ENCODE assay signal across 9 mouse cellular contexts in the genomic region with DNA sequence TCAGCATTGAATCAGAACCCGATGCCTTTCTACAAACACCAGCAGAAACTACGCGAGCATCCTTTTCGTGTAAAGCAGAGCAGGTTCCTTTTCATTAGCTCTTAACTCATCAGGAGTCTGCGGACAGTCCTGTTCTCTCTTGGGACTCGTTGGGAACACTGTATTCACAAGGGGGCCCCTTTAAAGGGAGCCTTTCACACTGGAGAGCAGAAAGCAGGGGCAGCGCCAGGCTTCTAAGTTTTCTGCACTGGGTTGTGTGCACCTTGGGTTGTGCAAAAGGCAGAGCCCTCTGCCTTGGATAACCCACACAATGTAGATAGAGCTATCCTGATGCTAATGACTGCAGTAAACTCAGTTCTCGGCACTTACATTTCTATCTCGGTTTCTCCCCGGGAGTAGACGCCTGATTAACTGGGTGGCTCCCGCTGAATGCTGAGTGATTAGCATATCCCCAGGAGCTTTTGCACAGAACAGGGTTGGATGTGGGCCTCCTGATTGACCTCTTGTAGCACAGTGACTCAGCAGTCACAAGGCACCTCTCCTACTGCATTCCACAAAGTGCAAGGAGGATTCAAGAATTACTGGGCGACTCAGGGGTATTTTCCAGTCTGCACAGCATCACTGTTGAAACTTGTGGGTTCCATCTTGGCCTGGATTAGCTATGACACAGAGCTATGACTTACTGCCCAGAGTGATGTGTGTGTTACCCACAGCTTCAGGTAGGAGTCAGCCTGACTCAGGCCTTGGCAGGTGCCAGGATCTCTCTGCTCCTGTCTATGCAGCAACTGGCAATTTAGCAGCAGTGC.
A peak's percentile ranks its signal among the peaks of the same experiment; 100 is the strongest.
DNase-seq lines count a peak whose midpoint lies in the region; ATAC-seq and TF ChIP-seq lines count a peak whose summit lies in the region.
"Had no signal": no experiment of that assay in that cellular context is flagged by ENCODE, and none has a peak within 500 bp of the region (broad histone marks: within the 10 kb centered on the region; RNA-seq: fewer than 3 reads in every experiment).

No protein-coding gene starts in this region.

- no peak overlapping the region for H3K27ac ChIP-seq in forebrain, embryonic 12.5 days
- no peak overlapping the region for H3K27ac ChIP-seq in hindbrain, embryonic 15.5 days (replicated peaks)
- peak overlapping the region; percentile 67 for H3K27ac ChIP-seq in midbrain, embryonic 10.5 days (replicated peaks)

- H3K4me1 ChIP-seq in lung, adult 2 months (ENCODE audit: control insufficient read depth, insufficient read depth, low read length) = no peaks in the 10 kb centered on the region
- peaks cover 11% of the 10 kb centered on the region for H3K4me1 ChIP-seq in forebrain, embryonic 12.5 days
- 0 out of 2 replicates have a peak, but pooled peaks cover 5% of the 10 kb centered on the region for H3K4me1 ChIP-seq in hindbrain, embryonic 15.5 days (replicated peaks)
- peaks cover 12% of the 10 kb centered on the region for H3K4me1 ChIP-seq in midbrain, embryonic 10.5 days

- 28% methylated on average over 13 of the region's 13 CpGs for WGBS in lung, adult 2 months
- 4% methylated on average over 13 of the region's 13 CpGs for WGBS in forebrain, embryonic 12.5 days
- 7% methylated on average over 13 of the region's 13 CpGs for WGBS in hindbrain, embryonic 15.5 days
- 8% methylated on average over 13 of the region's 13 CpGs for WGBS in midbrain, embryonic 10.5 days

- no peak overlapping the region for H3K4me3 ChIP-seq in lung, adult 2 months (replicated peaks; ENCODE audit: extremely low read depth, low read depth, low read length)
- no peak overlapping the region; the same call in 1 of the 2 replicates for H3K4me3 ChIP-seq in forebrain, embryonic 12.5 days (replicated peaks)
- H3K4me3 ChIP-seq in hindbrain, embryonic 15.5 days = no peak overlapping the region
- peak overlapping the region; percentile 26; the same call in 1 of the 2 replicates for H3K4me3 ChIP-seq in midbrain, embryonic 10.5 days

- ATAC-seq in forebrain, embryonic 12.5 days (ENCODE audit: low FRiP score) = peak; percentile 76; the same call in 1 of the 2 replicates
- ATAC-seq in hindbrain, embryonic 15.5 days (ENCODE audit: low FRiP score, low read depth) = peak; percentile 73; the same call in 1 of the 2 replicates
- ATAC-seq in inflammation-experienced regulatory T-cells, adult 6 months = no peak

- no peaks in the 10 kb centered on the region for H3K36me3 ChIP-seq in forebrain, embryonic 12.5 days (replicated peaks)
- H3K36me3 ChIP-seq in hindbrain, embryonic 15.5 days = no peaks in the 10 kb centered on the region
- H3K36me3 ChIP-seq in midbrain, embryonic 10.5 days = no peaks in the 10 kb centered on the region

- TF ChIP-seq CTCF in lung, adult 2 months (IDR thresholded peaks at IDR 0.05; ENCODE audit: insufficient read depth, low read length) = no peak

- no peaks in the 10 kb centered on the region for H3K27me3 ChIP-seq in forebrain, embryonic 12.5 days
- no peaks in the 10 kb centered on the region for H3K27me3 ChIP-seq in hindbrain, embryonic 15.5 days
- no peaks in the 10 kb centered on the region for H3K27me3 ChIP-seq in midbrain, embryonic 10.5 days (ENCODE audit: low read depth, poor library complexity, severe bottlenecking)

- DNase-seq in lung, postnatal 25 days (ENCODE audit: low spot score) = peak; percentile 4
- DNase-seq in lung, adult 2 months = no peak
- DNase-seq in midbrain, embryonic 10.5 days (ENCODE audit: low spot score) = peak; percentile 22
- no peak for DNase-seq in cerebellum, adult 18-20 months
- DNase-seq in layer of hippocampus, adult 8-10 months (ENCODE audit: low spot score in 2 of 2) = no peak
- DNase-seq: lung, embryonic 14.5 days had no signal

- no peak overlapping the region for H3K9ac ChIP-seq in forebrain, embryonic 12.5 days
- no peak overlapping the region for H3K9ac ChIP-seq in hindbrain, embryonic 15.5 days
- H3K9ac ChIP-seq: lung, embryonic 14.5 days had no signal

- no peak for TF ChIP-seq POLR2A in lung, adult 2 months (IDR thresholded peaks at IDR 0.05; ENCODE audit: borderline replicate concordance, extremely low read depth, low read depth, low read length)

- peak overlapping the region; percentile 39 for H3K4me2 ChIP-seq in forebrain, embryonic 12.5 days
- peak overlapping the region; percentile 25 for H3K4me2 ChIP-seq in hindbrain, embryonic 15.5 days
- H3K4me2 ChIP-seq: lung, embryonic 14.5 days had no signal

- no peaks in the 10 kb centered on the region for H3K9me3 ChIP-seq in forebrain, embryonic 12.5 days
- no peaks in the 10 kb centered on the region for H3K9me3 ChIP-seq in hindbrain, embryonic 15.5 days
- H3K9me3 ChIP-seq in midbrain, embryonic 10.5 days (replicated peaks) = no peaks in the 10 kb centered on the region

Comparison
In these comparisons a context has a peak if more than half of its experiments do, and no peak if none do; other contexts are left out.
1. DNase-seq: peak in lung, postnatal 25 days (single experiment) and midbrain, embryonic 10.5 days (single experiment); none in lung, adult 2 months (single experiment), cerebellum, adult 18-20 months (0 of 2) and layer of hippocampus, adult 8-10 months (0 of 2).